Mouse (Mus musculus): ENCODE measurements around the gene Rbfox3. TPM values are rescaled to one million over a fixed set of nuclear protein-coding genes. Genes with fewer than 3 reads are reported as not detected.

The Rbfox3 gene
- polyA plus RNA-seq, 1 experiment from 2014 or later: 54.9 TPM

DNA sequence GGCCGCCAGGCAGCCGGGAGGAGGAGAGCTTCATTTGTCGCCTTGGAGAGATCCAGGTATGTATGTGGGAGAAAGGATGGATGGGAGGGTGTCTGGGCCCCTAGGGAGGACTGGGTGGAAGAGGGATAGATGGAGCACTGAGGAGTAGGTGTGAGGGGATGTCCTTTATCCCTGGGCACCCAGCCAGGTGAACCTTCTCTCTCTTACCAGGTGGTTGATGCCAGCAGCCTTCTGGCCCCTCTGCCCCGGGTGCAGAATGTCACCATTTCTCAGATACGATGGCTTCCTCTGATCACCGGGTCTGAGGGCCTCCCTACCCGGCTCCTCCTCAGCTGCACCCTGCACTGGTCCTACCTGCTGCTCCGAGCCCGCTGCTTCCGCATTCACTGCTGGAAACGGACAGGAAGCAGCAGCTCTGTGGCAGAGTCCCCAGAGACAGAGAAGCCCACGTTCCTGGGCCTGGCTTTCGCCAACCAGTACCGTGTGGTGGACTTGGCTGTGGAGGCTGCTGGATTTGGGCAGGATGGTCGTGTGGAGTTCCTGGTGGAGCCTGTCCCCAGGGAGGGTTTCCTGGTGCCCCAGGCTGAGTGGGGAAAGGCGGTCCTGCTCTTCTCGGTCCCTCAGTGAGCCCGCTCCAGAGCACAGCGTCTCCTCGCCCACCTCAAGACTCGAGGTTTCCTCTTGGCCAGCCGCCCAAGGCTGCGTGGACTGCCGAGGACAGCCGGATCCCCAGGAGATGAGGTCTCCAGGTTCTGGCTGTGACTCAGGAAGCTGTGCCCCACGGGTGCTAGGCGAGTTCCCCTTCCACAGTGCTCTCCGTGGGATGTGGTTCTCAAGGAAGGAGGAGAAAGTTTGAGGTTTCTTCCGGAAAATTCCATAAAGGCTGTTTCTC, 424.3 kb downstream of the Rbfox3 start:
- Histone ChIP-seq H3K9me3 (replicated peaks; ENCODE audit: control insufficient read depth, low read length, poor library complexity, severe bottlenecking) (no peaks in the 10 kb centered on the region), H3K27ac (ENCODE audit: low read length) (no peak overlapping the region), H3K4me1 (ENCODE audit: control insufficient read depth, insufficient read depth, low read length) (peaks cover 13% of the 10 kb centered on the region), H3K4me3 (ENCODE audit: low read depth, low read length) (no peak overlapping the region), H3K27me3 (ENCODE audit: control insufficient read depth, insufficient read depth, low read depth, low read length) (no peaks in the 10 kb centered on the region), H3K9ac (ENCODE audit: low read depth, low read length) (no peak overlapping the region), H3K4me2 (ENCODE audit: low read length) (no peak overlapping the region), H3K36me3 (ENCODE audit: control insufficient read depth, insufficient read depth, low read length) (no peaks in the 10 kb centered on the region)
- 88% methylated on average over 29 of the region's 29 CpGs for WGBS
- ATAC-seq: no peak

DNA sequence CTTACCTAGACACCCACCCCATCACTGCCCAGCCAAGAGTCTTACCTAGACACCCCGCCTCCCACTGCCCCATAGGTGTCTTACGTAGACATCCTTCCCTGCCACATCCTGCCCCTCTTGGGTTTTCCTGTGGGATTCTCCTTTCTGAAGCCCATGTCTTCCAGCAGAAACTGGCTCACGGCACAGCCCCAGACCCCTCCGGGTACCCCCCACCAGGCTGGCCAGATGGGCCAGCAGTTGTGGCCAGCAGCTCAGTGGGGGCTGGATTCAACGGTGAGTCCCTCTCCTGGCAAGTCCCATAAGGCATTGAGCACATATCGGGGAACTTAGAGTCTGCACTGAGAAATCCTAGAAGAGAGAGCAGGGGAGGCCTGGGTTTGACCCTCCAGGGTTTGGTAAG, 425.1 kb downstream of the Rbfox3 start:
- no peak overlapping the region for H3K27ac ChIP-seq (ENCODE audit: low read length)
- H3K9me3 ChIP-seq (replicated peaks; ENCODE audit: control insufficient read depth, low read length, poor library complexity, severe bottlenecking): no peaks in the 10 kb centered on the region
- H3K9ac ChIP-seq (ENCODE audit: low read depth, low read length): no peak overlapping the region
- no peak for ATAC-seq
- no peaks in the 10 kb centered on the region for H3K27me3 ChIP-seq (ENCODE audit: control insufficient read depth, insufficient read depth, low read depth, low read length)
- H3K4me1 ChIP-seq (ENCODE audit: control insufficient read depth, insufficient read depth, low read length): peaks cover 13% of the 10 kb centered on the region
- H3K36me3 ChIP-seq (ENCODE audit: control insufficient read depth, insufficient read depth, low read length): no peaks in the 10 kb centered on the region
- 89% methylated on average over 6 of the region's 6 CpGs for WGBS
- no peak overlapping the region for H3K4me2 ChIP-seq (ENCODE audit: low read length)
- no peak overlapping the region for H3K4me3 ChIP-seq (ENCODE audit: low read depth, low read length)

GRCm38 (mm10) chr11:118485780-118486179, 425.6 kb downstream of the Rbfox3 start:
- Histone ChIP-seq H3K9me3 (replicated peaks; ENCODE audit: control insufficient read depth, low read length, poor library complexity, severe bottlenecking) (no peaks in the 10 kb centered on the region), H3K4me1 (ENCODE audit: control insufficient read depth, insufficient read depth, low read length) (peaks cover 13% of the 10 kb centered on the region), H3K27ac (ENCODE audit: low read length) (no peak overlapping the region), H3K36me3 (ENCODE audit: control insufficient read depth, insufficient read depth, low read length) (no peaks in the 10 kb centered on the region), H3K9ac (ENCODE audit: low read depth, low read length) (no peak overlapping the region), H3K4me3 (ENCODE audit: low read depth, low read length) (no peak overlapping the region), H3K4me2 (ENCODE audit: low read length) (no peak overlapping the region), H3K27me3 (ENCODE audit: control insufficient read depth, insufficient read depth, low read depth, low read length) (no peaks in the 10 kb centered on the region)
- WGBS: 92% methylated on average over 3 of the region's 3 CpGs
- ATAC-seq: no peak

- ATAC-seq: no peak
- WGBS: 73% methylated on average over 11 of the region's 11 CpGs
- Histone ChIP-seq H3K4me1 (ENCODE audit: control insufficient read depth, insufficient read depth, low read length) (peaks cover 13% of the 10 kb centered on the region), H3K27ac (ENCODE audit: low read length) (no peak overlapping the region), H3K27me3 (ENCODE audit: control insufficient read depth, insufficient read depth, low read depth, low read length) (no peaks in the 10 kb centered on the region), H3K36me3 (ENCODE audit: control insufficient read depth, insufficient read depth, low read length) (no peaks in the 10 kb centered on the region), H3K9me3 (replicated peaks; ENCODE audit: control insufficient read depth, low read length, poor library complexity, severe bottlenecking) (no peaks in the 10 kb centered on the region), H3K9ac (ENCODE audit: low read depth, low read length) (no peak overlapping the region), H3K4me2 (ENCODE audit: low read length) (no peak overlapping the region), H3K4me3 (ENCODE audit: low read depth, low read length) (no peak overlapping the region)
These were observed 426.1 kb downstream of the Rbfox3 start for GRCm38 (mm10) chr11:118485338-118485737.

DNA sequence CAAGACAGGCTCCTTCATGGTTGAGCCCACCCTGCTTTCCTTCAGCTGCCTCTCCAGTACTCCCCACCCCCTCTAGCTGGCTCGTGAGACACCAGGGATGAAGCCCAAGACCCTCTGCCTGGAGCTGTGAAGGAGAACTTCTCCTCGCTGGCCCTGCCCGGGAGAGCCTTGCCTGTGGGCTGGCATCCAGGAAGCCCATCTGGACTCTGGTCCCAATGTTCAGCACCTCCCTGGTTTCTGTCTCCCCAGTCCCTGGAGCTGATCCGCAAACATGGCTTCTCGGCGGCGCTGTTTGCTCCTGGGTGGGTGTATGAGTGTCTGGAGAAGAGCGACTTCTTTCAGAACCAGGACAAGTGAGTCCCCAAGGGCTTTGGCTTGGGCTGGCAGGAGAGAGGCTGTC, 427.2 kb downstream of the Rbfox3 start:
- H3K4me3 ChIP-seq (ENCODE audit: low read depth, low read length): no peak overlapping the region
- H3K9me3 ChIP-seq (replicated peaks; ENCODE audit: control insufficient read depth, low read length, poor library complexity, severe bottlenecking): no peaks in the 10 kb centered on the region
- 81% methylated on average over 8 of the region's 8 CpGs for WGBS
- peaks cover 8% of the 10 kb centered on the region for H3K4me1 ChIP-seq (ENCODE audit: control insufficient read depth, insufficient read depth, low read length)
- no peak for ATAC-seq
- no peaks in the 10 kb centered on the region for H3K27me3 ChIP-seq (ENCODE audit: control insufficient read depth, insufficient read depth, low read depth, low read length)
- H3K27ac ChIP-seq (ENCODE audit: low read length): no peak overlapping the region
- no peaks in the 10 kb centered on the region for H3K36me3 ChIP-seq (ENCODE audit: control insufficient read depth, insufficient read depth, low read length)
- no peak overlapping the region for H3K9ac ChIP-seq (ENCODE audit: low read depth, low read length)
- no peak overlapping the region for H3K4me2 ChIP-seq (ENCODE audit: low read length)

DNA sequence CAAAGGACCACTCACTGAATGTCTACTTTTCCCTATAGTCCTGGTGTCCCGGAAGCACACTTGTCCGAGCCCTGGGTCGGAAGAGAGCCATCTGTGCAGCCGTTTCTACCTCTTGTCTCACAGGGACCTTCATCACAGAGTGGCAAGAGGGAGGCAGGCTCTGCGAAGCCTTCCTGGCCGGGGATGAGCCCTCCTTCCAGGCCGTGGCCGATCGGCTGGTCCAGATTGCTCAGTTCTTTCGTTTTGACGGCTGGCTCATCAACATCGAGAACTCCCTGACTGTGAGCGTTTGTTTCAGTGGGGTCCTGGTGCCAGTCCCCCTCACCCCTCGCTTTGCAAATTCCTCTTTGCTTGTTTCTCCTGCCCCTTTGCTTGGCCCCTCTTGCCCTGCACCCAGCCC, 429.6 kb downstream of the Rbfox3 start:
- 85% methylated on average over 14 of the region's 14 CpGs for whole genome bisulfite sequencing

GRCm38 (mm10) chr11:118481231-118481630, 430.2 kb downstream of the Rbfox3 start:
- H3K36me3 ChIP-seq (ENCODE audit: control insufficient read depth, insufficient read depth, low read length): no peaks in the 10 kb centered on the region
- ATAC-seq: no peak
- H3K4me2 ChIP-seq (ENCODE audit: low read length): no peak overlapping the region
- no peaks in the 10 kb centered on the region for H3K27me3 ChIP-seq (ENCODE audit: control insufficient read depth, insufficient read depth, low read depth, low read length)
- no peak overlapping the region for H3K9ac ChIP-seq (ENCODE audit: low read depth, low read length)
- H3K9me3 ChIP-seq (replicated peaks; ENCODE audit: control insufficient read depth, low read length, poor library complexity, severe bottlenecking): no peaks in the 10 kb centered on the region
- peaks cover 5% of the 10 kb centered on the region for H3K4me1 ChIP-seq (ENCODE audit: control insufficient read depth, insufficient read depth, low read length)
- H3K27ac ChIP-seq (ENCODE audit: low read length): no peak overlapping the region
- 90% methylated on average over 11 of the region's 11 CpGs for WGBS
- no peak overlapping the region for H3K4me3 ChIP-seq (ENCODE audit: low read depth, low read length)

More for the DNA sequence above, 429.6 kb downstream of the Rbfox3 start:
- Histone ChIP-seq H3K4me1 (ENCODE audit: control insufficient read depth, insufficient read depth, low read length) (peaks cover 5% of the 10 kb centered on the region), H3K9ac (ENCODE audit: low read depth, low read length) (no peak overlapping the region), H3K27ac (ENCODE audit: low read length) (no peak overlapping the region), H3K36me3 (ENCODE audit: control insufficient read depth, insufficient read depth, low read length) (no peaks in the 10 kb centered on the region), H3K4me2 (ENCODE audit: low read length) (no peak overlapping the region), H3K4me3 (ENCODE audit: low read depth, low read length) (no peak overlapping the region), H3K9me3 (replicated peaks; ENCODE audit: control insufficient read depth, low read length, poor library complexity, severe bottlenecking) (no peaks in the 10 kb centered on the region), H3K27me3 (ENCODE audit: control insufficient read depth, insufficient read depth, low read depth, low read length) (no peaks in the 10 kb centered on the region)
- ATAC-seq: no peak

DNA sequence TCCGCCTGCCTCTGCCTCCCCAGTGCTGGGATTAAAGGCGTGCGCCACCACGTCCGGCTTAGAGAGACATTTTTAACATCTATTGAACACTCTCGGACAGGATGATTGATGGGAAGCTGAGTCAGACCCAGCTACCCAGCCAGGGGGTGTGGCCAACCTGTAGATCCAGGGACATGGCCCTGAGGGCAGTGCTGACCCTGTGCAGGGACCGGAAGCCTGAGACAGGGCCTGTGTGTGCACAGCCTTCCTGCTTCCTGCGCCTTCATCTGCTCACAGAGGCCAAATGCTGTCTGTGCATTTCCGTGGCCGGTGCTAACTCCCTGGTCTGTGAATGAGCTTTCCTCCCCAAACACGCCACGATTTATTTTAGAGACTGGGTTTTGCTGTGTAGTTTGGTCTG, 431.6 kb downstream of the Rbfox3 start:
- no peak for ATAC-seq

More for the DNA sequence above, 431.6 kb downstream of the Rbfox3 start:
- Histone ChIP-seq H3K4me1 (ENCODE audit: control insufficient read depth, insufficient read depth, low read length) (peaks cover 5% of the 10 kb centered on the region), H3K9me3 (replicated peaks; ENCODE audit: control insufficient read depth, low read length, poor library complexity, severe bottlenecking) (no peaks in the 10 kb centered on the region), H3K27ac (ENCODE audit: low read length) (no peak overlapping the region), H3K27me3 (ENCODE audit: control insufficient read depth, insufficient read depth, low read depth, low read length) (no peaks in the 10 kb centered on the region), H3K4me2 (ENCODE audit: low read length) (no peak overlapping the region), H3K36me3 (ENCODE audit: control insufficient read depth, insufficient read depth, low read length) (no peaks in the 10 kb centered on the region), H3K9ac (ENCODE audit: low read depth, low read length) (no peak overlapping the region), H3K4me3 (ENCODE audit: low read depth, low read length) (no peak overlapping the region)
- 95% methylated on average over 12 of the region's 12 CpGs for WGBS
